Mouse (Mus musculus): ENCODE data around the gene Plpp2.

- TF ChIP-seq POLR2A (IDR thresholded peaks at IDR 0.05; ENCODE audit: low read depth, low read length): no peak
- no peak for TF ChIP-seq E2F4 (IDR thresholded peaks at IDR 0.05; ENCODE audit: insufficient replicate concordance, low read depth, low read length)
Observed at GRCm38 (mm10) chr10:79530241-79530640, 3.4 kb downstream of the Plpp2 start.

Data from CH12.LX (cell line).